Mouse (Mus musculus) lung, postnatal 14 days (tissue): Measurements from ENCODE around the gene Mef2a.
A peak's percentile ranks its signal among the peaks of the same experiment; 100 is the strongest.

ENCODE experiments used
- DNase-seq: peaks from one replicate; pipeline ENCODE4 v3.0.0; 2021

Gene Mef2a

DNA sequence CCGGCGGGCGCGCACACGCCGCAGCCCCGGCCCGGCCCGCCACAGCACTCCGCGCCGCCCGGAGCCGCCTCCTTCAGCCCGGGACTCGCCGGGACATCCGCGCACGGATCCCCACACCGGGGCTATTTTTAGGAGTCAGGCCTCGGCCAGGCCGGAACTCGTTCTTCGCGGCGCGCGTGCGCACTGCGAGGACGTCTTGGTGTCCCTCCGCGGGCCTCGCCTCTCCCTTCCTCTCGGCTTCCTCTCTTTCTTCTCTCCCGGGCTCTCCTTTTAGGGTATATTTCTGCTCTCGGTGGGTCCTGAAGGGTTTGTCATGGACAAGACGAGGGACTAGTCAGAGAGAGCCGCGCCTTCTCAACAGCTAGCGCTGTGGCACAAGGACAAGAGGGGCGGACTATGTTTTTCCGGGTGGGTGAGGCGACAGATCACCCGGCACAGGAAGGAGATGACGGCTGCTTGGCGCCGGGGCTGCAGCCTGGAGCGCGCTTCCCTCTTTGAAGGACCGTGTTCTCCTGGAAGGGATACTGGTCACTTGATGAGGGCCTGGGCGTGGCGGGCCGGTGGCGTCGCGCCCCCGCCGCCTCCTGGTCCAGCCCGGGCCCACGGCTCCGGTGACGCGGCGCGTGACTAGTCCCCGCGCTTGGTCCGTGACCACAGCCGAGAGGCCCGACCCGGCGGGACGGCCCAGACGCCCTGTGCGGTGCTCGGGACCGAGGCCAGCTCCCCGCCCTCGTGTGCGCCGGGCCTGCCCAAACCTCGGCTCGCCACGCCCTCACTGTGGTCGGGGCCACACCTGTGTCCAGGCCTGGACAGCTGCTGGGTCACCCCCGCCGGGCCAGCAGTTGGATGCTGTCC lies at the start of gene Mef2a:
Gene Mef2a (minus strand): TSS at position 130 of the 855 bp plus-strand sequence.
- DNase-seq, result peak; percentile 97

DNA sequence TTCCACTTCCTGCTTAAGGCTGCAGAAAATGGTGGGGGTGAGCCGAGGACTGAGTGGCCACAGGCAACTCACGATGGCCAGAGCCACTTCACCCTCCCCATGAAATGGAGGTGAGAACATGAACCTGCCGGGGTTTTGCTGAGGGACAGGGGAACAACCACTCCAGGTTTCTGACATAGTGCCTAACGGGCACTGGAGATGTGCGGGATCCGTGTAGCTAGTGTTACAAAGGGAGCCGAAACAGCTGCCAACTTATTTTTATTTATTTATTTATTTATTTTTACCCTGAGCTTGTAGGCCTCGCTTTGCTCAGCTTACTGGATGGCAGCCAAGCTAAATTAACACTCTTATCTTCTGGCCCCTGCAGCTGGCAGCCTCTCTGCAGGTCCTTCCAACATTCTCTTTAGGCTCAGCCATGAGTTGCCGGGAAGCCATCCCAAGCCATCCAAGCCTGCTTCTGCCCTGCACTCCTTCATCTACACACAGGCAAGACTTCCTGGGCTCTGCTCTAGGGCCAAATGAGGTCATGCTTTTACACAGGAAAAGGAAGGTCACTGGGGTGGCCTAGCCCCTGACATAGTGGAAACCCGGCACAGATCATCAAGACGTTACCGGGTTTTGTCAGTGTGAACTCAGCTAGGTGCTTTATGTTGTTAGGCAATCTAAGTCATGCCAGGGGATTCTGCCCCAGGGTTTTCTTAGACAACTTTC lies 49.0 kb upstream of the Mef2a start:
- DNase-seq, result peak; percentile 54

DNA sequence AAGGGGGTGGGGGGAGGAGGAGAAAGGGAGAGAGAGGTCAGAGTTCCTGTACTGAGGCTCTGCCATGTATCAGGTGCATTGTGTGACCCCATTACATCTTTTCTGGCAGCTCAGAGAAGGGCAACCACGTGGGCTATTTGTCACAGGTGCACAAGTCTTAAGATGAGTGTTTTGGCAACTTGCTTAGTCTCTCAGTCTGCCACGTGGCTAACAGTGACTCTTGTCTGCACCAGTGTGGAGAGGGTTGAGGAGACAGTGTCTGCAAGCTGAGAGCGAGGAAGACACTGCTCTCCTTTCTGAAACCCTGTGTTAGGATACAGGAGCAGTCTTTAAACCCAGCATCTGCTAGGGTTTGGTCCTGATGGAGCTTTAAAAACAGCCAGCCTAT lies 48.4 kb upstream of the Mef2a start:
- DNase-seq, result no peak

DNA sequence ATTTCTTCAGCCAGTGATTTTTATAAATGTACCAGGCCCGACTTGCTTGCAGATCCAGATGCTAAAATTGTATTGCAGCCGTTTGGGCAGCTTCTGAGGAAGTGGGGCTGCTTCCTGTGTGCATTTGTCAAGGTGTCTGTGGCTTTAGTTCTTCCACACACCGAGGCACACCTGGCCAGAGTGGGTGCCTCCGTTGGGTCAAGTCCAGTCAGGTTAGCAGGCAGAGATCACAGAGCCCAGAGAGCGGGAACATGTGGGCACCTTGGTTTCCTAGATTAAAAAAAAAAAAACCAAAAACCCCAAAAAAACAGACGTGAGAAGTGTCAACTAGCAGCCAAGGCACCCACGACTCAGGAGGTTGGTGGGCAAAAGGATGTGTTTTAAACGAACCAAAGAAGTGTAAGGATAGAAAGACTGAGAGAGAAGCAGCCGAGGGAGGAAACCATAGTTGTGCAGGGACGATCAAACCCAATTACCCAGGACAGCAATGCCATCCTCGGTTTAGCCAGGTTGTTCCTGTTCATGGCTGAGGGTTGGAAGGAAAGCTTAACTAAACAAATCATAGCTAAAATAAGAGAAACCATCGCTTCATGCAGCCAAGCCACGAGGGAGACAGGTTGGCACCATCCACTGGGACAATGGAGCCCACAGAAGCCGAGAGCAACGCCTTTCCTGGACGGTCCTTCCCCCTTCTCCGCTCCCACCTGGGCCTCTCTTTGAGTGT lies 47.1 kb upstream of the Mef2a start:
- no peak for DNase-seq

DNA sequence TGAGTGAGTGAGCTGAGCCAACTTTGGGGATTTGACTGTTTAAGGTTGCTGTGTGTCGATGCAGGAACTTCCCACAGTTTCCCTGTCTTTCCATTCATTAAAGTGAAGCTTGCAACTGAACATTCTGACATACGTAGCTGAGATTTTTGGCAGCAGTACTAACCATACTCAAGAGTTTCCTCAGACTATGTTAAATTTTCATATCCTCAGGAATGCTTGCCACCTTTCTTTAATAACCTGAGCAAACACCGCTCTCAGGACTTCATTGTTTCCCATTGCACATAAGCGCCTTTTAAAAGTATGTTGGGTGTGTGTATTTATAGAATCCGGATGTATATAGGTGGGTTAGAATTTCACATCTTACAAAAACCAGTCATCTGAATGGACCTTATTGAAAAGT lies 45.5 kb upstream of the Mef2a start:
- DNase-seq, result no peak

DNA sequence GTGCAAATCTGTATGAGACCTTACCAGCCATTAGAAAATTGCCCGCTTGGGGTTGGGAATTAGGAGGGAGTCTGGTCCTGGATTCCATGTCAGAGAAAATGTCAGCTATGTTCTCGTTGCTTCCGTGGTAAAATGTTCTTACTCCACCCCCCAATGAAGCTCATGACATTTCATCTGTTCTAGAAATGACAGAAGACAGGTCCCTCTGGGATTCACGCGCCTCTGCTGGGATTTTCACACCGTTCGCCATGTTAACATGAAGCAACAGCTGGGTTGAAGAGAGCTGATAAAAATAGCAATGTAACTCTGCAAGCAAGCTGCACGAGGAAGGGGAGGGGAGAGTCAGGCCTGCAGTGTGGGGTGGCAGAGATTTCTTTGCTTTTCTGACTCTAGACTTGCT lies 42.1 kb upstream of the Mef2a start:
- no peak for DNase-seq

DNA sequence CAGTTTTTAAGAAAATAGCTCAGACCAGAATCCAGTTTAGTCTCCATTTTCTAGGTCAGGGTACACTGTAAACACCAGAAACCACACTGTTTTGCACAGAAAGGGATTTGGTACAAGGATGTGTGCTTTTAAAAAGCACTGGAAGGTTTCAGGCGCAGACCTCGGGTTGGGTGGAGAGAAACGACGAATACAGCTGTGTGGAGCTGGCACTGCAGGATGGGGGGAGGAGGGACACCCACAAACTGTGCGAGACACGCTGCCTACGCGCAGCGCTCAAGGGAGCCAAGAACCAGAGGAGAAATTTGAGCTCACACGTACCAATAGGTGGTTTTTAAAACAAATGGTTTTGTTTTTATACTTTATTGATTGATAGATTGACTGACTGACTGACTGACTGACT lies 40.0 kb upstream of the Mef2a start:
- DNase-seq, result no peak

DNA sequence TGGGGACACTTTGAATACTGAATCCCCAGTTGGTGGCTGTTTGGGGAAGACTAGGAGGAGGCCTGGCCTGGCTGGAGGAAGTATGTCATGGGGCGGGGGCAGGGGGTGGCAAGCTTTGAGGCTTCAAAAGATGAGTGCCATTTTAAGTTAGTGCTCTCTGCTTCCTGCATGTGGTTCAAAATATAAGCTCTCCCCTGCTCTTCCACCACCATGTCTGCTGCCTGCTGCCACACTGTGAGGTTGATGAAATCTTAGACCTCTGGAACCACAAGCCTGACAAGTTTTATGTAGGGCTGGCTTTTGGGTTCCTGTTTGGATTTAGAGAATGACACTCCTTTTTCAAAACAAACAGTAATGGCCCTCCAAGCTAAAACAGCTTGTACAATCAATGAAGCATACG lies 34.4 kb upstream of the Mef2a start:
- DNase-seq, result no peak

DNA sequence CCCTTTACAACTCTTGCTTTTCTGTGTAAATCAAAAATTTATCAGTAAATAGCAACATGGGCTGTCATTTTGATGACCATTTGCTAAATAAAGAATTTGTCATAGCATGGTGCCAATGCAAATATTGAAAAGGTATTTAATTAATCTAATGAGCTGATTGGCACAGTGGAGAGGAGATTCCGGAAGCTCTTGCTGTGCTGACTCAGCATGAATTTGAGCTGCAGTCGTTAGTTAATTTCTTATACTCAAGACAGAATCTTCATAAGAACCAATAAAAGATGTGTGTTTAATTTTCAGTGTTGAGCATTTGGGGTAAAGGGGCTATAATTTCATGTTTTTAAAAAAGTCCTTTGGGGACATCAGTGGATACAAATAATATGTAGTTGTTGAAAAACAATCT lies 31.5 kb upstream of the Mef2a start:
- no peak for DNase-seq

DNA sequence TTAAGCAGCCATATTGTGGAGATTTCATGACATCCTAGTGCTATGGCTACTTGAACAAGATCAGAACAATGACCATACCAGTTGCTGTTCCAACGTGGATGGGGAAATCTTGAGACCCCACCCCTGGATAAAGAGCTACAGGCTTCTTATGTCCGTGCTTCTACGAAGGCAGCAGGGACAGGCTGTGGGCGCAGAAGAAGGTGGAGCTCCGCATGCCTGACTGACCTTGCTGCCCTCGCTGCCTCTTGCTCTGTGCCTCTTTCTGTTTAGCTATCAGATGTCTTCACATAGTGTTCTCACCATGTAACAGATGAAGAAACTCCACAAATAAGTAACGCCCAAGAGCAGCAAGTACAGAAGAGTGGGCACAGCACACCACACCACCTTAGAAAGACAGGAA lies 29.7 kb upstream of the Mef2a start:
- DNase-seq, result no peak

DNA sequence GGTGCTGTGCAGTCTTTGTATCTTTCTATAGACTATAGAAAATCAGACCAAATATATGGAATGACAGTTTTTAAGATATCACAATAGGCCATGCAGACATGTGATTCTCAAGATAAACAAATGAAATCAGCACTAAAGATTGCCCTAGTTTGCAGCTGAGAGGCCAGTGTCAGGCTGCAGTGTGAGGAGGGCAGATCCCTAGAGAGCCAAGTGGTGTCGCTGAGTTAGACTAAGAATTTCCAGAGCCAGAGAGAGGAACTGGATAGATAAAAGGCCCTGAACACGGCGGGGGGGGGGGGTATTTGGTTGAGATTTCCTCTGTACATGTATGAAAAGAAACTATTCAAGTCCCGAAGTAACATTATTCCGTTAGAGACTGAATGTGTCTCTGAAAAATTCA lies 28.7 kb upstream of the Mef2a start:
- DNase-seq, result no peak

DNA sequence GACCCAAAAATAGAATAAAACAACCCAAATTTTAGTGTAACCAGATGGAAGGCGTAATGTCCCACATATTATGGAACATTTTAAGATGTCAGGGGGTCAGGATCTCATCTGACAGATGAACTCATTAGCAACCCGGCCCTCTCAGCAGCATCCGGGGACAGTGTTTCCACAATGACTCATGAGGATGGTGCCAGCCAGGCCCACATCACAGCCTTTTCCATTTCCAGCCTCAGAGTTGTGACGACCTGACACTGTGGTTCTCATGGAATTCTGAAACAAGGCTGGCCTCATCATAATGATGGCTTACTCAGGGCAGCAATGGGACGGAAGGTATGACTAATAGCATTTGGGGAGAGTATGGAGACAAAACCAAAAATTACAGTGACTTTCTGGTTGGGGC lies 18.1 kb upstream of the Mef2a start:
- peak; percentile 30 for DNase-seq

DNA sequence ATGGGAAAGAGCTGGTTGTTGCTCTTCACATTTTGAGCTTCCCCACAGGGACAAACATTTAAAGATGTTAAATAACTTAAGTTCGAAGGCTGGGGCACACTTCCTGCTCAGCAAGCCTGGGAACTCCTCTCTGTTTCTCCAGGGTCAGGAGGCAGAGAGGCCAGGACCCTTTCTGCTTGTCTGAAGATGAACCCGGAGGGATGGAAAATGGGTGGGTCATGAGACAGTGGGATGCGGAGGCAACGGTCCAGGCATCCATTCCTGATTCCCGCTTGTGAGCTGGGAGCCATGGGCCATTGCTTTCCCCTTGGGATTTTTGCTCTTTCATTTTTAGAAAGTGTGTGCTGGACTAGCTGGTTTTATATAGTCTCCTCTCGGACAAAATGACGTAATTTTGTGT lies 17.4 kb upstream of the Mef2a start:
- DNase-seq, result no peak

DNA sequence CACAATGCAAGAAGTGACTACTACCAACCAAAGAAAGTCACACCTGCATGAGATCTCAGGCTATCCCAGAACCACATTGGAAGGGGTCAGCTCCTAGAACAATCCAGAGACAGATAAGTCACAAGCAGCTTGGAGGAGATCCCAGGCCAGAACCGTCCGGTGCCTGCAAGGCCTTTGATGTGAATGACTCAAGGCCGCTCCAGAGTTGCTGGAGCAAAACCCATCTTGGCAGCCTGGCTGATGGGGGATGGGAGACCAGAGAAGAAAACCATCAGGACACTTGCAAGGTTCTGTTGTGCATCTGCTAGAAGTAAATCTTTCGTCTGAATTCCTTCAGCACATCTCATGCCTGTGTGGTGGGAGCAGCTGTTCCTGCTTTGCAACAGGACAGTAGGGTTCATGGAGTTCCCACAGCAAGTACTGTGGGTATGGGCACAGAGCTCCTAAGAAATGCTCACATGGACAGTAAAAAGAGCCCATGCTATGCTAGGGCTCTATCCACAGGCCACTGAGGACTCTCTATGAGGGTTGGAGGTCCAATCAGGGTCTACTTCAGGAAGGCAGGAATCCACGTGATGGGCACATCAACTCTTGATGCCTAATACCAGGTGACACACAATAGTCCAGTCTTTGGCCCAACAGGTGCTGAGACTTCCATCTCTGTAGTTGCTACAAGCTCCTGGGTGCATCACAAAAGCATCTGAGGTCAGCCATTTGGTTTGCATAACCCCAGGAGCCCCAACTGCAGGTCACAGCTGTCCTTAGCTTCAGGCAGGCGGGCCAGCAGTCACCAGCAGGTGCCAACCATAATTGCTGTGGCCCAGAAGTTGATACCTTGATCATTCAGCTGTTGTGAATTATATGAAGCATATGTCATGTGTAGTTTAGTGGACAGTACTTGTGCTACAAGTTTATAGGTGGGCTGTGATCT lies 12.5 kb upstream of the Mef2a start:
- peak; percentile 67 for DNase-seq

DNA sequence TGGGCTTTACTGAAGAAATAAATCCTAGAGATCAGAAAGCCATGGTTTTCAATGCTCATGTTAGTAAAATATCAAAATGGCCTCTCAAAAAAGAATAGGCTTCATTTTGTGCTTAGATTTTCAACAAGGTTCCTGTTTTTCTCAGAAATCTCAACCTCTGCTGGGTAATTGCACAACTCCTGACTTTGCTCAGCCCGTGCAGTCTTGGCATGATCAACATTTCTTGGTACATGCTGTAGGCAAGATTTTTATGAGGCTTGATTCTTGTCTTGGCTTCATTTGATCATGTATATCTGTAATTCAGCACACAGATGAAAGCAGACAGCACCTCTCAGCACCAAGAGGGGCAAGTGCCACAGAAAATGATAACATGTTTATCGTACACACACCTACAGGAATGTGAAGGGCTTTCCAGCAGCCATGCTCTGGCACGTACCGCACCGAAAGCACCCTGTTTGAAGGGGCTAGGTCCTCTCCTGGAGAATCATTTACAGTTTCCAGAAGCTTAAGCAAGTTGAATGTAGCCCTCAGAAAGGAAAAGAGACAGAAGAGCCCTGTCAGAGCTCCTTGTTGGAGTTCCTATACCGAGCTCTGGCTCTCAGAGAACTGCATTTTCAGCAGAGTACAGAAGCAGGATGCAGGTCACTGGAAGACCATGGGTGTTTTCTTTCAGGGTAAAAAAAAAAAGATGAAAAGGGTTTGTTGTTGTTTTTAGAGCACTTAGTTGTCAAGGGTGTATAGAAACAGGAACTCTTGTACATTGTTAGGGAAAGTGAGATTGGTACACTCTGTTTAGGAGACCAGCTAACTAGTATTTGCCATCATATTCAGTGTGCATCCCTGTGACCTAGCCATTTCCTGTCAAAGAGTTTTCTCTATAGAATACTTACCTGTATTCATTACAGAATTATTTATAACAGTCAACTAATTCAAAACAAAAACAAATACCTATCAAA lies 7.8 kb upstream of the Mef2a start:
- peak; percentile 25 for DNase-seq

DNA sequence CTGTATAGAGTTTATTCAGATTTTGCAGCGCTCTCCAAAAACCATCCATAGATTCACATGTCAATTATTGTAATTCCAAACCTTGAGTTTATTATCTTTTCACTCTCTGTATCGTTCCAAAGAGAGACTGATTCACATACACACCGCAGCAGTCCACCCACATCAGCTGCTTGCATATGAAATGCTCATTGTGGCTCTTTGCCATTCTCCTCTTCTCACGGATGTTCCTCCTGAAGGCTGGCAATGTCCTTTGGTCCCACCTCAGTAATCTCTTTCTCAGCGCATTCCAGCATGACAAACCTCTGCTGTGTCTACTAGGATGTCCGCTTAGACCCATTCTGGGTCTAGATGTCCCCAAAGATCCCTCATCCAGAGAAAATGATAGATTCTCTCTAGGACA lies 4.1 kb upstream of the Mef2a start:
- DNase-seq, result no peak

DNA sequence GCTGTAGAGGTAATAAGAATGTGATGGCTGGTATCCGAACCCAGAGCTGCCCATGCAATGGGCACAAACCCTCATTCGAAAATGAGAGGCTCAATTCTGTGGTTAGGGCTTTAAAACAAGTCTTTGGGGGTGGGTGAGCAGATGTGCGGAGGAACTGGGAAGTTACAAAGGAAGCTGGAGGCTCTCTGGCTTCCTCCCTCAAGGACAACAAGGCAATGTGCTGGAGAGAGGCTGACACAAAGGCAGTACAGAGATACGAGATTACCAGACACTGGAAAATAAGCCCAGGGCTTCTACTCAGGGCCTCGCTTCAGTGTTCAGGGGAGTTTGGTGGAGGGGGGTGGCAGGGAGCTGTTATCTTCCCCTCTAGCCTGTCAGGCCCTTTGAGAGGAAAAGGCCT lies 1.3 kb upstream of the Mef2a start:
- peak; percentile 13 for DNase-seq

DNA sequence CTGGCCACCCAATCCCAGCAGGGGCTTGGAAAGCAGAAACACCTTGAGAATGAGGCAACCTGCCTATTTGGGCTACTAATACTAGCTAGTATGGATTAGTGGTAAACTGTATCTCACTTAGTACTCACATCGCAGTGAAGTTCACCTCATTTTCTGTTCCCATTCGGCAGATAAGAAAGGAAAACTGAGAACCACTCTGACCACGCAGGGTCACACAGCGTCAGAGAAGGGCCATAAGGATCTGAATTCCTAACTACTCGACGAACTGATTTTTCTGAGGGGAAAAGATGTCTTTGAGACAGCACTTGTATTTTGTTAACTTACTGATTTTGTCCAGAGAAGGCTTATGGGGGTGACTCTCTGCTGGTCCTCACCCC lies 914 bp upstream of the Mef2a start:
- no peak for DNase-seq

DNA sequence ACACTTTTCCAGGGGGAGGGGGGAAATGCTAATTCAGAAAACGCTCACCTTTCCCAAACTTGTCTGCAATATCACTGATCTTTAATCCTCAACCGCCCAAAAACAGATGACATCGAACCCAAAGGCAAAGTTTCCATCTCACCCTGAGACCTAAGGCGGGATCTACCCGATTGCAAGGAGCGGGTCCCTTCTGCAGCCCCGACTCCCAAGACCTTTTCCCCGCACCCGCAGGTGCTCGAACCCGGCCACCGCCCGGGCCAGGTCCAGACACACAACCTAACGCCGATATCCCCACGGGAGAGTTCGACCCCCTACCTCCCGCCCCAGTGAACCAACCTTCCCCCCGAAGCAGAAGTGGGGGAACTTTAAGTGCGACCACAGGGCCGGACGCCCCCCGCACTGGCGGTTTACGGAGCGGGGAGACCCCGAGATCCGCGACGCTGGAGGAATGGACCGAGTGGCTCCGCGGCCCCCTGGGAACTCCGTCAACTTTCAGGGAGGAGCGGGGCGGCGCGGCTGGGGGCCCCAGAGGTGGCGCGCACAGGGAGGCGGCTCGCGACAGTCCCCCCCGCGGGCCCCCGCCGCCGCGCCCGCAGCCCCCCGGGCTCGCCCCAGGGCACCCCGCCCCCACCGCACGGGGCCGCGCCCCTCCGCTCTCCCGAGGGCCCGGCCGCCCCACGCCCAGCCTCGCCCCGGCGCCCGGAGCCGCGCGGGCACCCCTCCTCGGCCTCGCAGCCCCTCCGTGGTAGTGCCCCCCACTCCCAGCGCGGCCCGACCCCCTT lies 576 bp downstream of the Mef2a start:
- DNase-seq, result peak; percentile 41

DNA sequence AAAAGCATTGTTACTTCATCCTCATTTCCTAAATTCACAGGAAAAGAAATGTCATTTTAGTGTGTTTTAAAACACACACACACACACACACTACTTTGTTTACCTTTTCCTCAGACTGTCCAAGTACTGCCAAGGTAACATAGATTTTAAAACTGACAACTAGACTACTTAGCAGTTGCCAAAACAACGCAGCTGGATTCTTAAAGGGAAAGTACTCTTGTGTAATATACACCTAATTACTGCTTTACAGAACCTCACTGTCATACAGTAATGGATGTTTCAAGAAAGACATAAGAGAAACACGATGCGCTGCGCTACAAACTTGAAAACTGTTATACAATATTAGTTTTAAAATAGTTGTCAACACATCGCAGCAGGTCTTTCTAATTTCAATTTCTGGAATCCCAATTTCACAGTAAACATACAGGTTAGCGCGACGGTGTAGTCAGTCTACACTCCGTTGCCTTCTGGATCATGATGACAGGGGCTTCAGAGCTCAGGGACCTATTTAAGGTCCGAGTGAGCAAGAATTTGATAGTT lies 1.2 kb downstream of the Mef2a start:
- no peak for DNase-seq
